In genomic region chr15:25413378-25413901, GRCm38 (mm10) we compare ENCODE assay signal across 8 mouse cellular contexts. TPM values are rescaled to one million over a fixed set of nuclear protein-coding genes. Genes with fewer than 3 reads are reported as not detected.
A peak's percentile ranks its signal among the peaks of the same experiment; 100 is the strongest.
DNase-seq lines count a peak whose midpoint lies in the region; ATAC-seq lines count a peak whose summit lies in the region.

TSS of gene Basp1 (minus strand) at chr15:25413764.

- H3K4me2 ChIP-seq in kidney, embryonic 14.5 days (replicated peaks; ENCODE audit: low read depth, low read length), result peak within 1 kb of the TSS; percentile 79
- H3K4me2 ChIP-seq in liver, embryonic 12.5 days, result peak within 1 kb of the TSS; percentile 65

- H3K4me1 ChIP-seq in kidney, embryonic 14.5 days (ENCODE audit: control insufficient read depth, insufficient read depth, low read length), result peaks cover 2% of the 10 kb centered on the region; the same call in 1 of the 2 replicates
- H3K4me1 ChIP-seq in liver, embryonic 12.5 days, result peaks cover 15% of the 10 kb centered on the region; the same call in 1 of the 2 replicates

- no peaks in the 10 kb centered on the region for H3K27me3 ChIP-seq in kidney, embryonic 14.5 days (ENCODE audit: control insufficient read depth, insufficient read depth, low read length)
- H3K27me3 ChIP-seq in liver, embryonic 12.5 days (replicated peaks), result peaks cover 43% of the 10 kb centered on the region

- under 1% methylated on average over 16 of the region's 60 CpGs for WGBS in kidney, embryonic 14.5 days
- under 1% methylated on average over 30 of the region's 60 CpGs for WGBS in liver, embryonic 12.5 days (ENCODE audit: insufficient replicate concordance)

- H3K36me3 ChIP-seq in kidney, embryonic 14.5 days (ENCODE audit: control insufficient read depth, insufficient read depth, low read length), result no peaks in the 10 kb centered on the region
- H3K36me3 ChIP-seq in liver, embryonic 12.5 days, result no peaks in the 10 kb centered on the region

- H3K9me3 ChIP-seq in kidney, embryonic 14.5 days (ENCODE audit: control insufficient read depth, low read length), result no peaks in the 10 kb centered on the region
- no peaks in the 10 kb centered on the region for H3K9me3 ChIP-seq in liver, embryonic 12.5 days (replicated peaks)

- peak; percentile 63 for ATAC-seq in kidney, embryonic 14.5 days (ENCODE audit: low FRiP score, low TSS enrichment)
- peak; percentile 30 for ATAC-seq in liver, embryonic 12.5 days

- H3K4me3 ChIP-seq in kidney, embryonic 14.5 days (ENCODE audit: low read length), result peak within 1 kb of the TSS; percentile 84
- peak within 1 kb of the TSS; percentile 56 for H3K4me3 ChIP-seq in liver, embryonic 12.5 days

- peak within 1 kb of the TSS; percentile 94 for H3K9ac ChIP-seq in kidney, embryonic 14.5 days (ENCODE audit: low read depth, low read length)
- H3K9ac ChIP-seq in liver, embryonic 12.5 days, result peak within 1 kb of the TSS; percentile 41

- peak within 1 kb of the TSS; percentile 92 for H3K27ac ChIP-seq in kidney, embryonic 14.5 days (ENCODE audit: low read depth, low read length)
- no peak within 1 kb of the TSS for H3K27ac ChIP-seq in liver, embryonic 12.5 days

- peak; percentile 91 for DNase-seq in heart, adult 11 months
- no peak for DNase-seq in heart, adult 8-10 months (ENCODE audit: low spot score)
- DNase-seq in embryo, embryonic 9.5 days (ENCODE audit: extremely low spot score), result peak; percentile 90
- peak; percentile 12 to 13 for DNase-seq in heart, adult 9 months (ENCODE audit: low spot score in 2 of 2)
- peak; percentile 71 for DNase-seq in naive thymus-derived CD4-positive, alpha-beta T cell, adult 2 months (ENCODE audit: low read depth)
- peak; percentile 88 for DNase-seq in testis, postnatal 10 days (ENCODE audit: low spot score)

RNA-seq across cellular contexts. Expression of gene Basp1, which starts in this region (rescaled TPM):
- total RNA-seq in heart, adult 8-10 months (2022), result under 1 TPM; 0.73 to 0.91 (median 0.83) TPM
- 23.4 and 46.8 TPM in 2 replicates for polyA plus RNA-seq in kidney, embryonic 14.5 days (2014; fragmentation: Nextera tagmentation; extraction: Ambion mirVana)
- polyA plus RNA-seq in liver, embryonic 12.5 days (2016; fragmentation: Nextera tagmentation; extraction: Ambion mirVana), result 9.6 and 10.8 TPM in 2 replicates
